Mouse (Mus musculus) bone marrow macrophage, adult 2 months (primary cell): Measurements from ENCODE around the gene Rnase1.

Experiments used
- CTCF ChIP-seq: IDR thresholded peaks from 2 replicates; pipeline ENCODE4 v1.5.1; 2012; ENCODE audit warnings: low read depth, mild to moderate bottlenecking, low read length, moderate library complexity
- POLR2A ChIP-seq: IDR thresholded peaks from 2 replicates; pipeline ENCODE4 v1.6.1; 2012; ENCODE audit warnings: mild to moderate bottlenecking, low read depth, low read length, borderline replicate concordance

- TF ChIP-seq CTCF: no peak
- no peak for TF ChIP-seq POLR2A
Observed at GRCm38 (mm10) chr14:51166068-51166467, 19.5 kb upstream of the Rnase1 start.
